Mouse (Mus musculus) cerebellum, postnatal 4 days (tissue): Measurements from ENCODE around the gene Cyth1.

Experiments
- DNase-seq, 2 experiments: peaks; one replicate each; pipeline ENCODE4 v3.0.0; 2022; ENCODE audit warnings: low spot score in 2 of 2, mixed read lengths in 1 of 2

Cyth1 gene

DNA sequence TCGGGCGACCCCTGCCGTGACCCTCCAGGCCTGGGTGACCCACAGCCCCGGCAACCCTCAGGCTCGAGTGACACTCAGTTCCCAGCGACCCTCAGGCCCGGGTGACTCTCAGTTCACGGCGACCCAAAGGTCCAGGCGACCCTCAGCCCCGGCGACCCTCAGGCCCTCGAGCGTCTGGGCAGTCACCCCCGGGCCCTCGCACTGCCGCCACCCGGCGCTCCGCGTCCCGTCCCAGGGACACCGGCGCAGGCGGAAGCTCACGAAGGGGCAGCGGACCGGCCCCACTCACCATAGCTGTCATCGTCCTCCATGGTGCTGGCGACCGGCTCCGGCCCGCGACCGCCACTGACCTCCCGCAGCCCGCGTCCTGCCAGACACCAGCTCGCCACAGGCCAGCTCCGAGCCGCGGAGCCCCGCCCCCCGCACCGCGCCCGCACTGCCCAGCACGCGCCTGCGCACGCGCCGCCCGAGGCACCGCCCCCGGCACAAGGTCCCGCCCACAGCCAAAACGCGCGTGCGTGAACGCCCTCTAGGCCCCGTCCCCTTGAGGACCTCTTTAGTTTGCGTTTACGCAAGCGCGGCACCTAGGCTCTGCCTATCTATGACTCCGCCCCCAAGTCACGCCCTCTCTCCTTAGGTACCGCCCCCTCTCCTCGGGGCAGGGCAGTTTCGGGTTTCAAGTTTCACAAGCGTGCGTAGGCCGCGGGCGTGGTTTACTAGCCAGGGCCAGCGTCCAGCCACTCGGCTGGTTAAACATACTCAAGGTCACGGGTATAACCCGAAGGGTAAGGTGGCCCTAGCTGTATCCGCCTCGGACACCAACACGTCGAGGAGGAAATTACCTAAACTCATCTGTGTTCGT is at the start of gene Cyth1:
Gene Cyth1, minus strand, starts transcription at position 443 of the 862 bp plus-strand sequence.
- DNase-seq = peak; percentile 98 to 99

DNA sequence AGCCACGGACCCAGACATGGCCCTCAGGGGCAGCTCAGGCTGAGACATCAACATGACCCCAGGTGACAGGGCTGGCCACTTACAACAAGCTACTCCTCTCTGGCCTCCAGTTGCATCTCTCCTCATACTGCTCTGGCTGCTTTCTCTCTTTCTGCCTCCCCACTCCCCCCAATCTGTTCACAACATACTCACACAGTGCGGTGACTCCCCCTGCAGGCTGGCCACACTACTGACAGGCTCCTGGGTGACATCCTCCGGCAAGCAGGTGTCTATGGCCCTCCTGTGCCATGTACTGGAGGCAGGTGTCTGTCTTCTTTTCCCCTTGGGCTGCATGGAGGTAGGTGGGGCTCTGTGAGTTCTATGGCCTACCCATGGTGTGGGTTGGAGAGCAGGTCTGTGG is 49.6 kb upstream of the Cyth1 start:
- DNase-seq = no peak

DNA sequence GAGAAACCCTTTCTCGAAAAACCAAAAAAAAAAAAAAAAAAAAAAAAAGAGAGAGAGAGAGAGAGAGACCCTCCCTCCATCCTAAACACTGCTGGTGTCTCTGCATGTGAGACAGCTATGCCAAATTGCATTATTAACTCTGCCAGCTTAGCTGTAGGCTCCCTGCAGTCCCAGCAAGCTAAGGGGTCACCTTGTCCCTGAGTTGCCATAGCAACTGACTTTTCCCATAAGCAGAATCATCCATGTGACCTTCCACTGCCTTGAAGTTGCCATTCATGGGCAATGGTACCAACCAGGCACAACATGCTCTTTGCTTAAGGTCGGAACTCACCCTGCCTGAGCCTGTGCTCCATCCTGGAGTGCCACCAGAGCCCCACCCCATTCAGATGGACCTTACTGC is 46.6 kb upstream of the Cyth1 start:
- no peak for DNase-seq

DNA sequence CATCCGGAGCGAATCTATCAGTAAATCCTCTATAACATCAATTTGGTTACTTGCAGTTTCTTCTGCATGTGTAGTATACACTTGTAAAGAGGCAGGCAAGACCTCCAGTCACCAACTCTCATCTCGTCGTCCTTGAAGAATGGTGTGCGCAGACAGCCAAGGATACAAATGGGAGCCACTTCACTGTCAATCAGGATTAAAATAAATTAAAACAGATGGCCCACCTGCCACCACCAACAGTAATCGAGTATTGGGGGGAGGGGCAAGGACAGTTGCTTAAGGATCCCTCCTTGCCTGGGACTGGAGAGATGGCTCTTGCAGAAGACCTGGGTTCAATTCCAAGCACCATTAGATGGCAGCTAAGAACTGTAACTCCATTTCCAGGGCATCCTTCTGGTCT is 44.3 kb upstream of the Cyth1 start:
- peak in 1 of 2 experiments; percentile 42 for DNase-seq

DNA sequence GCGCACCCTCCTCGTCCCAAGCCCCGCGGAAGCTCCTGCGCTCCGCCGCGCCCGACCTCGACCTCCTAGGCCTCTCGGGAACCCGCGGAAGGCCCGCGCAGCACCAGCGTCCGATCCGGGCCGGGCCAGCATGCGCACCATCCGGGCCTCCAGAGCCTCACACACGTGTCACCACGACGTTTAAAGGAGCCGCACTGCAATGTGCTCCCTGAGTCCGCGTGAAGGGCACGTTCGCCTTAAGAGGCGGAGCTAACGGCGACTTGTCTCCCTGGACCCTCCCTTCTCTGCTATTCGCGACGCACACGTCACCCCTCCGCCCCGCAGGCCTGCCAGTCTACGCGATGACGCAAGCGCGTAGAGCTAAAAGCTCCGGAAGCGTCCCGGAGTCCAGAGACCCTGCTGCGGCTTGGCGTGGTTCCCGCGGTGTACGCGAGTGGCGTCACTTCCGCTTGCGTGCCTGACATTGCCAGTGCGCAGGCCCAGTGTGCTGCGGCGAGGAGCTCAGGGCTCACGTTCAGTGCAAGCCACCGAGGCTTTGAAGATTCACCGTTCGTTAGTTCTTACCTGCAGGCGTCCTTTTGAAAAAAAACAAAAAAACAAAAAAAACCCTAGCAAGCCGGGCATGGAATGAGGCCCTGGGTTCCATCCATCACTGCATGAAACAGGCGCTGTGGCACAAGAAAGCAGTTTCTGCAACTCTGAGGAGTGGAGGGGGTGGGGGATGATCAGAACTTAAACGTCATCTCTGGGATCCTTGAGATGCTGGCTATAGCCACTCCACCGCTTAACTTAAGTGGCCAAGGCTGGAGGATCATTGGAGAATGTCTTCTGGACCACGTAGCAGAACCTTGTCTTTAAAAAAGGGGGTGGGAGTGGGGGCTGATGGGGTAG is 41.9 kb upstream of the Cyth1 start, which contains the start of gene Usp36:
Gene Usp36, minus strand, starts transcription at position 246 of the 891 bp plus-strand sequence.
- DNase-seq = peak; percentile 99 to 100

DNA sequence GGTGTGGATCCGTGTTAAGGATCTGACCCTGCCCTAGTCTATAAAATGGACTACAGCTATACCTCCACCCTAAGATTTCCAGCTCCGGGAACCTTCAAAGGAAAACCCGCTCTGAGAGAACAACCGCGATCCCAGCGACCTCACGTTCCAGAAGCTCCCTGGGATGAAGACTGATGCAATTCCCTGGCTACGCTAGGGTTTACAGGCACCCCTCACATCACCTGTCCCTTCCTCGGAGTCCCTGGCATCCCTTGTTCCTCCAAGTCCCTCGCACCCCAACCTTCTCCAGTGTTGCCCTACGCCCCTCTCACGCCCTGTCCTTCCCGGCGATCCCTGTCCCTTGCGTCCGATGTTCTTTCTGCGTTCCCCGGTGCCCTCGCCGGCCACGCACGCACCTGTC is 41.2 kb upstream of the Cyth1 start:
- DNase-seq = no peak

DNA sequence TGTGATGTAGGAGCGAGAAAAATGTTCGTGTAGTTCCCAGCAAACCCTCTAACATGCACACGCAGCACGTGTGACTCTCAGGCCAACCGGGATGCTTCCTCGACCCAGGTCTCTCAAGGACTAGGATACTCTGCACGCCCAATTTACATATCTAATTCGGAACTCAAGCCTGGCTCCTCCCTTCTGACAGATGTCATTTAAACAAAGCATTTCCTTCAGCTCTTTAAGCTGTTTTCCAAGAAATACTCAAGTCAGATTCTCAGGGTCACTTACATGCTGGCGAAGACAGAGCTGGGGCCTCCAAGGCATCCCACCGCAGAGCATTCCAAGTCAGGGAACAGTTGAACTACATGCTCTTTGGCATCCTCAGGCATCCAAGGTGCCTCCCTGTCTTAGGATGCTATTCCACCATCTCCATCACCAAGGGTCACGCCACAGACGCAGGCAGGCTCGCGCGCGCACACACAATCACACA is 40.7 kb upstream of the Cyth1 start:
- no peak for DNase-seq

DNA sequence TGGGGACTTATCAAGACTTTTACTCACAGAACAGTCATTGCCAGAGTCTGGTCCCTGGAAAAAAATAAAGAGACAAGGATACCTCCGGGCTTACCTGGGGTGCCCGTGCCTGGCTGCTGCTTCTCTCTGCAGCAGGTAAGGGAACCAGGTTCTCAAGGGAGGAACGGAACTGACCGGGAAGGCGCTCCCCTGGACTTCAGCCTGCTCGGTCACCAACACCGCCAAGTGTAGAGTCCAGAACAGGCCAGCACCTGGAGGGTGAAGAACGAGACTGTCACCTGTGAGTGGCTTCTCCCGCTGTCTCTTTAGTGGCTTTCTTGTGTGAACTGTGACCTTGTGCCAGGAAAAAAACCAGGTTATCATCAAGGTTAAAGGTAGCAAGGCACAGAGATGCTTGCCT is 39.2 kb upstream of the Cyth1 start:
- DNase-seq = no peak

DNA sequence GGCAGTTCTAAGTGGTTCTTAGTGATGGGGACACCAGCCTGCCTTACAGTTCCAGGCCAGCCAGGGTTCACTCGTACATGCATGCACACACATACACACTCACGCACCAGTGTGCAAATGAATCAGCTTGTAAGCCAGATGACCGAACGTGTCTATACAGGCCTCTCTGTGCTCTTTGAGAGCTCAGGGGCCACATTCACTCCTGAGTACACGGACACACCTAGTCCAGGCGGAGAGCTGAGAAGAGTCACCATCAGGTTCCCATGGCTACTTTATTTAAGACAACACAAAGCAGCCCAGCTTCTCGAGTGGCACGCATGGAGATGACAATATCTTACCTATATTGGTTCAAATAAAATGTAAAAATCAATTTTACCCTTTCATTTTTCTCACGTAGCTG is 38.0 kb upstream of the Cyth1 start:
- no peak for DNase-seq

DNA sequence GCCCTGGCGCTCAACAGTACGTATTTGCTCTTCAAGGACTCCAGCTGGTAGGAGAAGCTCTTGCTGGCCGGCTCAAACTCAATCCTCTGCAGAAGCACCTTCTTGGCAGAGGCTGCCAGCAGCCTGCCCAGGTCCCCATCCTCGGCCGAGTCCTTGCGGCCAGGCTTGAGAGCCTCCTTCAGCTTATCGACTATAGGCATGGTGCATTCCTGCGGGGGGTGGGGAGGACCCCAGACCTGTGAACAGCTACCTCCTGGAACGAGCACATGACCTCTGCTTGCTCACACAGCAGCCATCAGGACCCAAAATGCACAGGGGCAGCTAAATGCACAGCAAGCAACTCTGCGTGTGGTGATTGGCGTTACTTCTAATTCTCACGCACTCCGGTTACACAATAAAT is 37.4 kb upstream of the Cyth1 start:
- DNase-seq = no peak

DNA sequence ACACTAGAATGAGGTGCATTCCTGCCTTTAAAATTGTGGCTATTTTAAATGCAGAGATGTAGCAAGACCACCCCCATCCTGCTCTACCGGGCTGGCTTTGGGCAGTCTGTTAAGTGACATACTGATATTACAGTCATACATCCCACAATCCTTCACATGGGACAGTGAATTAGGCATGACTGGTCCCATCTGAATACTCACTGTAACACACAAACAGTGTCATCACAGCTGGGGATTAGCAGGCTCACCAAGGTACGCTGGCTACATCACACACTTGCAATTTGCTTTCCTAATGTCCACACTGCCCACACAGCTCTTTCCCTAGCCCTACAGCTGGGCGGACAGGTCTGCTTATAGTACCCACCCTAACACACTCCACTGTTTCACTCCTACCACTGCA is 31.8 kb upstream of the Cyth1 start:
- DNase-seq = no peak

DNA sequence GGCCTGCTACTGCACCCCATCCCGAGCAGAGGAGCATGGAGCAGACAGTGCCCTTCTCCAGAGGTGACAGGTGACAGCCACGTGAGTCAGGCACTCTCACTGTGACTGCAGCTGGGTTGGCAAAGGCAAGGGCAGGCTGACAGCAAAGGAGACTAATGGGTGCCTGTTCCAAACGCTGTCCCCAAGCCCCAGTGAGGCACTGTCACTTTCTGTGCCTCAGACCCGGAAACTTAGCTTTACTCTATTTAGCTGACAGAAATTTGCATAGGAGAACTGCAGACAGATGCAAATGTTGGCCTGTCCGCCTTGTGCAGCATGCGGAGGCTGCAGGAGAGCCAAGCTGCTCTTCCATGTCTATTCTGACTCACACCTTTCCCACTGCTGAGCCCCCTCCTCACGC is 27.9 kb upstream of the Cyth1 start:
- DNase-seq = no peak

DNA sequence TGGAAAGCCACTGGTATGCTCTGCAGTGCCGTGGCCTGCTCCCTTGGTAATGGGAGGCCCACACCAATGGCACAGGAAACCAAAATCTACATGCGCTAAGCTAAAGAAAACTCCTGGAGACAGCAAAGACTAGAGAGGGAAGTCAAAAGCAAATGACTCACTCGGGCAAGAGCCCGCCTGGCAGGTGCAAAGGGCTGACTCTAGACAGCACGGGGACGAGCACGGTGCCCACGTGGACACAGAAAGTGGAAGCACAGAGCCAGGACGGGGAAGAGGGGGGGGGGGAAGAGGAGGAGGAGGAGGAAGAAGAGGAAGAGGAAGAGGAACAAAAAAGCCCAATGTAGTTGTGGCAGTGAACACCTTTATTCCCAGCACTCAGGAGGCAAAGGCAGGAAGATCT is 26.7 kb upstream of the Cyth1 start:
- no peak for DNase-seq

DNA sequence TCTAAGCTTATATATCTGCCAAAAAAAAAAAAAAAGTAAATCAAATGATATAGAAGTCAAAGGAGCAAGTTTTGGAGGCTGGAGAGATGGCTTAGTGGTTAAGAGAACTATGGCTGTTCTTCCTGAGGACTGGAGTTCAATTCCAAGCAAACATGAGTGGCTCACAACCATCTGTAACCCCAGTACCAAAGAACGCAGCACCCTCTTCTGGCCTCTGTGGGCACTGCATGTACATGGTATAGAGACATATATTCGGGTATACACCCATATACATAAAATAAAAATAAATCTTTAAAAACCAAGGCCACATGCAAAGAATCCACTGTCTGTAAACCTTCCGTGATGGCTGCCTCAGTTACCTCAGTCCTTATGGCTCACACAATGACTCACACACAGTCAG is 21.4 kb upstream of the Cyth1 start:
- DNase-seq = peak in 1 of 2 experiments; percentile 39

DNA sequence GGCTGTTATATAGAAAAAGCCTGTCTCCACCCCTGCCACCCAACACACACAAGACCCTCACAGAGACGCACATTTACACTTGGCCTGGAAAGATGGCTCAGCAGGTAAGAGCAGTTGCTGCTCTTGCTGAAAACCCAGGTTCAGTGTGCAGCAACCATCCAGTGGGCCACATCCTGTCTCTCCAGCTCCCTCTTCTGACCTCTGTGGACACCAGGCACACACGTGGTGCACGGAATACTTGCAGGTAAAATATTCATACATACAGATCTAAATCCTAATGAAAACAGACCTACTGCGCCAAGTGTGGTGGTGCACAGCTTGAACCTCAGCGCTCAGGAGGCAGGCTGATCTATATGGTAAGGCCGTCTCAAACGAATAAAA is 18.3 kb upstream of the Cyth1 start:
- DNase-seq = no peak

DNA sequence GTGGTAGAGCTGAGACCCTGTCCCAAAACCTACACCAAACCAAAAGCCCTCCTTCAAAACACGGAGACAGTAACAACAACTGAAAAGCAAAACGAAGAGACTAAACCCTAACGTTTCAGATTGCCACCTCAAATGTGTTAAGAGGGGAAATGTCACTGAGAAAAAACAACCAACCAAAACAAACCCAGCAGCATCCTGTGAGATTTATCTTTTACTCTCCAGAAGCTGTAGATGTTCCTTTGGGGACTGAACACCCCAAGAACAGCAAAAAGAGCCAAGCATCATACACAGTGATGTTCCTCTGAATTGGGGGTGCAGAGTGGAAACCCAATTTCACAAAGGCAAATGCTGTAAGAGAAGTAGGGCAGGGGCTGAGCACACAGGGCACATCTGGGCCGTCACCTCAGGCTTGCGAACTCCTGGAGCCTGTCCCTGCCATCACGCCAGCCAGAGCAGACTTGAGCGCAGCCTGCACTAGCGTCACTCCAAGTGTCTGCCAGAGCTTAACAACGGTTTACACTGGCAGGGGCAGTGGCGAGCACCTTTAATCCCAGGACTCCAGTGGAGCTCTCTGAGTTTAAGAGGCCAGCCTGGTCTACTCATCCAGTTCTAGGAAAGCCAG is 17.8 kb upstream of the Cyth1 start:
- no peak for DNase-seq

DNA sequence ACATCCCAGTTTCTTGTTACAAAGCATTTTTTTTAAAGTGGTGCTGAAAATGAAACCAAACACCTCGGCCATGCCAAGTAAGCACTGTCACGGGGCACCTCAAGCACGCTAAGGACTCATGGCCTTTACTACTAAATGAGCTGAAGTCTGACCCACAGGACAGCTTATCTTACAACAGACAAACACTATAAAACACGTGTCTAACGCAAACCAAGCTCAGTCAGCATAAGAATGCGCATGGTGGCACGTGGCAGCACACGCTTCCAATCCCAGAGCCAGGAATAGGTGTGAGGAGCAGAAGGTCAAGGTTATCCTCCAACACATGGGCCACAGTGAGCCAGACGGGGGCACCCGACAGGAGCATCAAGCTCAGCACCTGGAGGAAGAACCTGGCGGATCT is 17.2 kb upstream of the Cyth1 start:
- DNase-seq = no peak

DNA sequence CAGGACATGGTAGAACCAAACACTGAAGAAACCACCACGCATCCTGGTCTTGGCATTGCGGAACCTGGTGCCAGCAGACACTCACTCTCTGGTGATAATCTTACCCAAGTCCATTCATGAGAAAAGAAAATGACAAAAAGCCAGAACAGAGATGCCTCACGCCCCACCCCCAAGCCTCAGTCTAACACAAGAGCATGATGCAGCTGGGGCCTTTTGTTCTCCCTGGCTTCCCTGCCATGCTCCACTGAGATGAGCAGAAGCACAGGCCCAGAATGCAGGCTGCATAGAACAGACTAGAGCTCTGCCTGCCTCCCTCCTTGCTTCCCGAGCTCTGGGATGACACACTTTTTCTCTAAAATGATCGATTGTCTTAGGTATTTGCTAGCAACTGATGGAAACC is 14.8 kb upstream of the Cyth1 start:
- DNase-seq = peak in 1 of 2 experiments; percentile 52

DNA sequence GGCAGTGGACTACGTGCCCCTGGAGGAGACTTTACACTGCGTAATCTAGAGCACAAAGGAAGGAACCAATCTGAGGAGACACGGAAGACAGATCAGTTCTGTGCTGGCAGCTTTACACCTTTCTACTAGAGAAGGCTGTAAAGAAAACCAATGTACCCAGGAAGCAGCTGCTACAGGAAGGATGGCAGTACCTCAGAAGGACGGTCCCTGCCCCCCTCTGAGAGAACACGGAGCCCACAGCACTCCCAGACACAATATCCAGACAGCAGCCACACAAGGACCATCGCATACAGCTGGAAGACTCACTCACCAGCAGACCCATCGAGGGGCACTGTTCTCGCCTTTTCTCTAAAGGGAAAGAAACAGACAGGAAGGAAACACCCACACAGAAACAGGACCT is 11.7 kb upstream of the Cyth1 start:
- DNase-seq = no peak

DNA sequence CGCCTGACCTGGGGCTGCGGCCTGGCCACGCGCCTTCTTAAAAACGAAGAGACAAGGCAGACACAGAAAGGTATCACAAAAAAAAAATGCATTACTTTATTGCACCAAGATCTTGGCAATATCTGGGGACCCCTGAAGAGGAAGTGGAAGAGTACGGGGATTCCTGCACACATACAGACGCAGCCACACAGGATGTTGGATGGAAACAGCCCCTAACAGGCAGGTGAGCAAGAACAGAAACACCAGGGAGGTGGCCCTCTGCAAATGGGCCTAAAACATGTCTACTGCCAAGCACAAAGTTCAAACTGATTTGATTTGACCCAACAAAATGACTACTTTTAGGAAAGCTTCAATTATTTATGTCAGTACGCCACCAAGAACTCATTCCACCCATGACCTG is 11.2 kb upstream of the Cyth1 start:
- no peak for DNase-seq

DNA sequence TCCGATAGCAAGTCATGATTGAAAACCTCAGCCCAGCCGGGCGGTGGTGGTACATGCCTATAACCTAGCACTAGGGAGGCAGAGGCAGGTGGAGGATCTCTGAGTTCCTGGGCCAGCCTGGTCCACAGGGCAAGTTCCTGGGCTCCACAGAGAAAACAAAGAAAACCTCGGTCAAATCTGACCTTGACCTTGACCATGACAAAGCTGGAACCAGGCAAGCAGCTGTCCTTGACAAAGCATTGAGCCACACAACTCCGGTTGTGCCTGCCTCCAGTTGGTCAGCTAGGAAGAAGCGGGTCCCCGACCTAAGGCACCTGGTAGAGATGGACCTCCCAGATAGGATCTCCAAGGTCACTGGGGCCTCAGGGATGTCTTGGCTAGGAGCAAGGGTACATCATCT is 8.0 kb upstream of the Cyth1 start:
- DNase-seq = no peak
